Mouse (Mus musculus) hematopoietic stem cell, adult 5-6 weeks (primary cell): ENCODE results near the gene Zfp607a. TPM values are rescaled to one million over a fixed set of nuclear protein-coding genes. Genes with fewer than 3 reads are reported as not detected.

ENCODE experiments used
- ATAC-seq, 2 experiments: fragments of 125-278 bp in 1 of 2; replicated peaks in 1 of 2; 2 replicates each; pipeline ENCODE4 v1.8.0; 2016 to 2017; ENCODE audit warnings: inconsistent platforms in 2 of 2, mild to moderate bottlenecking in 2 of 2, moderate number of reproducible peaks in 2 of 2, low read depth in 1 of 2, moderate TSS enrichment in 1 of 2; ENCODE audit not compliant: low FRiP score in 2 of 2, poor library complexity in 2 of 2, severe bottlenecking in 2 of 2, insufficient read depth in 1 of 2, low TSS enrichment in 1 of 2
- total RNA-seq: library from RNA; stranded (forward); fragments of 172-1452, 232-1000 nt; gene quantifications from 2 replicates; pipeline ENCODE4 v1.2.3, GENCODE M21; 2017

Zfp607a gene
- total RNA-seq, 1 experiment from 2014 or later: 7.0 TPM

DNA sequence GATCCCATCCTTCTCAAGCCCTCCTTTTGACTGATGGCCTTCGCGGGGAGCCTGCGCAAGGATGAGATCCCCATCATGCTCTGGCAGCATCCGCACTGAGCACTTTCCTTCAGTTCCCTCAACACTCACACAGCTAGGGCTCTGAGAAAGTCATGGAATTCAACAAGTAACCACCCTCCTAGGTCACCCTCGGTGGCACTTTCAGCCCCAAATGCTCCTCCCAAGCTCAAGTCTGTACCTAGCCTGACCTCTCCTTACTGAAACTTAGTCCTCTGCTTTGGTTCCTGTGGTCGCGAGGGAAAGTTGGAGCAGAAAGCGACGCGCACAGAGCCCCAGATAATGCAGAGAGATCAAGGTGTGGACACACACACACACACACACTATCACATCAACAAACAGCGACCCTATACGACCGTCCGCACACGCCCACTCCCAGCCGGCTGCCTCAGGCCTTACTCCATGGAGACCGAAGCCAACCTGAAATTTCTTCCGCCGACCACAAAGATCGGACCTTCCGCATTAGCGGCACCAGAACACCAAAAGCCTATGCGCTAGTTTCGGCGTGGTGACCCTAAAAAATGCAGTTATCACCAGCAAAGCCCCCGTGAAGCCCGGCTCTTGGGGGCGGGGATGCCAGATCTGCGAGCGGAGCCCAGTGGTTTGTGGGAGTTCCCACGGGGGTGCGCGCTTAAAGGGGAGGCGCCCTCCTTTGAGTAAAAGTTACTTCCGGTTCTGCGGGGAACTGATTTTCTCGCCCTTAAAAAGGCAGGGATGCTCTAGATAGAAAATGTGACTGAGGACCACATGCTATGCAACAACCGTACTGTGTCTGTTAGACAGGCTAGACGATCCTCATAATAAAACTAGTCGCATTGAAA is 71.7 kb downstream of the Zfp607a start, which contains the start of gene Zfp974:
Gene Zfp974, minus strand, starts transcription at position 643 of the 878 bp plus-strand sequence.
- peak; percentile 82 to 86 for ATAC-seq

Other genes with a start within 250 kb of the Zfp607a start
- gene Ttc9b, start 203.6 kb upstream of the Zfp607a start, total RNA-seq: not detected in 2 replicates
- 3.6 and 5.9 TPM in 2 replicates for gene Map3k10, start 182.9 kb upstream of the Zfp607a start, total RNA-seq
- 1.4 and 1.5 TPM in 2 replicates for gene Zfp607b, start 168.2 kb upstream of the Zfp607a start, total RNA-seq
- 13.0 and 14.1 TPM in 2 replicates for gene Zfp60, start 126.1 kb upstream of the Zfp607a start, total RNA-seq
- 9.0 and 10.3 TPM in 2 replicates for gene Zfp626, start 50.3 kb upstream of the Zfp607a start, total RNA-seq
- 8.5 and 10.4 TPM in 2 replicates for gene Zfp59, start 18.9 kb upstream of the Zfp607a start, total RNA-seq
- 10.1 and 15.3 TPM in 2 replicates for gene Zfp974, start 71.9 kb downstream of the Zfp607a start, total RNA-seq
- gene Zfp780b, start 121.6 kb downstream of the Zfp607a start, total RNA-seq: 18.0 and 23.6 TPM in 2 replicates
- 8.3 and 16.6 TPM in 2 replicates for gene Zfp850, start 156.6 kb downstream of the Zfp607a start, total RNA-seq
- gene Psmc4, start 192.6 kb downstream of the Zfp607a start, total RNA-seq: 110 and 131 TPM in 2 replicates
- not detected in 2 replicates for gene Fcgbp, start 213.7 kb downstream of the Zfp607a start, total RNA-seq